Mouse (Mus musculus) spleen, adult 2 months (tissue): ENCODE measurements around the gene Lima1.

ENCODE experiments used
- CTCF ChIP-seq: fragments of 200-500 bp; IDR thresholded peaks from 2 replicates; pipeline ENCODE4 v1.5.1; 2011; ENCODE audit warnings: mild to moderate bottlenecking, inconsistent platforms; ENCODE audit not compliant: insufficient read depth, insufficient read length, insufficient replicate concordance; ENCODE audit errors: extremely low read depth
- POLR2A ChIP-seq: fragments of 200-500 bp; IDR thresholded peaks from 2 replicates; pipeline ENCODE4 v1.6.1; 2011; ENCODE audit warnings: low read depth, low read length, inconsistent platforms

DNA sequence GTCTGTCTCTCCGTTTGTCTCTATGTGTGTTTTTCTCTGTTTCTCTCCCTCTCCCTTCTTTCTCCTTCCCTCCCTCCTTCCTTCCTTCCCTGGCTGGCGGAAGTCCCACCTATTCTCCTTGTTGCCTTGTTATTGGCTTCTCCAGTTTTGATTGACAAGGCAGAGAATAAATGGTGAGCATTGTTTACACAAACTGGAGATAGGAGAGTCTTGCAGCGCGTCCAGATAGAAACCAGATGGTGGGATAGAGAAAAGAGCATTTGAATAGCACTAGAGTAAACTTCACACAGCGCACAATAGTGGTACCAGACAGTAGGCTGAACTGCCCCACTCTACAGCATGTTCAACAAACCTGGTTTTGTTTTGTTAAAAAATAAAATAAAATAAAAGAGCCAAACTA lies 43.7 kb downstream of the Lima1 start:
- no peak for TF ChIP-seq POLR2A
- no peak for TF ChIP-seq CTCF
